Mouse (Mus musculus): ENCODE results near the gene Entpd1.

The Entpd1 gene

DNA sequence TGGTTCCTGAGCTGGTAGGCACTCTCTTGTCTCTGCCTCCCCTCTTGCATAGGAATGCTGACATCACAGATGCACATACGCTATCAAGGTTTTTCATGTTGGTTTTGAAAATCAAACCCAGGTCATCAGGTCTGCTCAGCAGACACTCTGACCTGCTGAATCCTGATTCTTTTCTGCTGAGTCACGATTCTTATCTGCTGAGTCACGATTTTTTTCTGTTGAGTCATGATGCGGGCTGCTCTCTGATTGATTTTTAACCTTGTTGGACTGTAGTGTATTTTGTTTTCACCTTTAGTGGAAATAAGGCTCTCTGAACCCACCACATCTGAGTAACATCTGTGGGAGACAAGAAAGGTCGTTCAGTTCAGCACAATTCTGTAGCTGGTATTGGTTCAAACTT, 63.2 kb downstream of the Entpd1 start:
- no peak for DNase-seq

DNA sequence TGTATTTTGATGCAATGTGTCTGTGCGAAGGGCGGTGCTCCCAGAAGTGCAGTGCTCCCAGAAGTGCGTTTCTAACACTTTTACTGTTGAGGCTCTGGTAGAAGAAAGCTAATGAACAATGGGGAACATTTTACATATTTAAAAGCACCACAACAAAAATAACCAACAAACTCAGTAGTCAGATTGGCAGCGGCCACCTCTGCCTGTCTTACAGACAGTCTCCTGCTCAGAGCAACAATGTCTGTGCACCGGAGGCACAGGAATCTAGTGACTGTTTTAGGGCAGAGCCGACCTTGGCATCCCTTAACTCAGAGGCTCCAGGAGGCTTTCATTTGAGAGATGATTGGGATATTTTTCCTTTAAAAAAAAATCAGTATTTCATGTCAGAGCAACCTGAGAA, 65.9 kb downstream of the Entpd1 start:
- DNase-seq: no peak

DNA sequence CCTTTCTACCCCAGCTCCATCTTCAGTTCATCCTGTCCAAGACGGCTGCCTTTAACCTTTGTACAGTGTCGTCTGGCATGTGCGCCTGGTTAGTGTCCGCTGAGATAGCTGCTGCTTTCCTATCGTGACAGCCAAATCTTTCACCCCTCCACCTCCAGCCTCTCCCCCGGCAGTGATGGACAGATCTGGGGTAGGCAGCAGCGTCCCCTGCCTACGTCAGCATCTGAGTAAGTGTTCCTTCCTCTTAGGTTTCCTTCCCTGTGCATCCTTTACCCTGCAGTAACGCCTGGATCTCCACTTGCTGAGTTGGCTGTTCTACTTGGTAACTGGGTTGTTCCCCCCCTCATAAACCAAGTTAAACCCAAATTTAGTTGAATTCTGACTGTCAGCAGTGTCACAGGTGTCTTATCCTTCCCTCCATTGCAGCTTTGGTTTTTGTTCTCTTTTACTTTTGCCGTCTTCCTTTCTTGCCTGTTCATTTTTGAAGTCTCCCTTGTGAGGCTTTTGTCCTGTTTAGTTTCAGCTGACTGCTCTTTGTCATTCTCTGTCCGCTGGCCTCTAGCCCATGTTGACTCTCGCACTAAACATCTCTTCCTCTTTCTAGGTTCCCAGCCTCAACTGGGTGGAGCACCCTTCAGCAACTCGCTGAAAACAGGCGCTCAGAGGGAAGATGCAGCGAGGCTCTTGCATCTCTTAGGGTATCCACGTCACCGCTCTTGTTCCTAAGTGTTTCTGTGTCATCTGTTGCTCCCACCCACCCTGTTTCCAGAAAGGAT, 66.6 kb downstream of the Entpd1 start:
- DNase-seq: peak; percentile 48

DNA sequence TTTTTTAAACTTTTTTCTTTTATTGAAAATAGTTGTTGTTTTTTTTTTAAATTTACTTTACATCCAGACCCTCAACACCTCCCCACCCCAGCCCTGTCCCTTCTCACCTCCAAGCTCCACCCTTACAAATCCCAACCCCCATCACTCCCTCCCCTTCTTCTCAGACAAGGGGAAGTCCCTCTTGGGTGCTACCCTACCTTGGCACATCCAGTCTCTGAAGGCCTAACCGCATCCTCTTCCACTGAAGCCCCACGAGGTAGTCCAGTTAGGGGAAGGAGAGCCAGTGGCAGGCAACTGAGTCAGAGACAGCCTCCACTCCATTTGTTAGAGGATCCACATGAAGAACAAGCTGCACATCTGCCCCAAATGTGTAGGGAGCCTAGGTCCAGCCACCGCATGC, 67.5 kb downstream of the Entpd1 start:
- DNase-seq: no peak

DNA sequence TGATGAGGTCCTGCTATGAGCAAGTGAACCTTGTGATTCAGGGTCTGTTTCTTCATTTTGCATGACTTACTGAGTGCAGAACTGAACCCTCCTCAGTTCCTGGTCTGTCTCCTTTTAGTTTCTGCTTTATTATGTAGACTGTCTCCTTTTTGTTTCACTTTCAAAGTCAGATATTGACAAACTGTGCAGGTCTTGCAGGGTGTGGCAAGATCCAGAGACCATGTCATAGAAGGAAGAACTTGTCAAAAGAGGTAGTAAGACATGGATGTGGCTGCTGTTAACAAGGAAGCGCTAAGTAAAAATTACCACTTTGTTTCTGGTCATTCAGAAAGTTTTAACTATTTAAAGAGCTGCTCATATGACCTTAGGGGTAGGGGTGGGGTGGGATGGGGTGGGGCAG, 72.0 kb downstream of the Entpd1 start:
- DNase-seq: no peak

DNA sequence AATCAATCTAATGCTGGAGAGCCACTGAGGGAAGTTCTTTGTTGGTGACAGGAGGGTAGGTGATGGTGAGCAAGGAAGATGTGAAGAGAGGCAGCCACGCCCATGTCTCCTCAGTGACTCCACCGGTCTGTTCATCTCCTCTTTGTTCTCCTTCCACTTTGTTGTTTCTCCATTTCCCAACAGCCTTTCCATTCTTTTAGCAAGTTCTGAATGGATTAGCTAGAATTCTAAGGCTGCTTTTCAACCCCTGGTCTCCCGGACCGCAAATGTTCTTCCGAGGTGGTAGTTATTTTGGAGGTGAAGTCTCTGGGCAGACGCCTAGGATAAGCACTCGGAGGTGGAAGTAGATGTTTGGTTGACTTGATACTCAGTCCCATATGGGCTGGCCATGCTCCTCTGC, 72.4 kb downstream of the Entpd1 start:
- DNase-seq: no peak

DNA sequence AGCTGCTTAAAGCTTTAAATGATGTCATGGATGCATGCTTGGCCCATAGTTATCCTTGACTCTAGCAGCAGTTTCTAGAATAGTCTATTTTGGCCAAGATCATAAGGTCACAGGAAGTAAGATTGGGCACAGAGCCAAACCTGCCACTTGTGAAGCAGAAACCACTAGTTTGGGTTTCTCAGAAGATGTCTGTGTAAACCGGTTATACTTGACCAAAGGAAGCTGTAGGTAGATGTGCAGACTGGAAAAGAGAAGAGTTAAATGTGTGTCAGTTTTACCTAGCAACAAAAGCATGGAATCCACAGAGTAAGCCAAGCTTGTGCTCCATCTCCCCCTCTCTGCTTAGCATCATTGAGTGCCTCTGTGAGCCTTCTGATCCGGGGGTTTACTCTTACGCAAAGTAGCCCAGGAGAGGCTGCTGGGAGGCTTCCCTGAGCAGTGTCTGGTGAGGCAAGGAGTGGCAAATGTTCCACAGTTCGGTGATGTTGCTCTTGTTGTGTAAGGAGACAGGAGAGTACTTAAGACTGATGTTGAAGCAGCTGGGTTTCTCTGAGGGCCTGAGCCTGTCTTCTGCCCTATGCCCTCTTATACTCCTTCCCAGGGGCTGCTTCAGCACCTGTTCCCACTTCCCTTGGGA, 75.2 kb downstream of the Entpd1 start:
- no peak for DNase-seq

DNA sequence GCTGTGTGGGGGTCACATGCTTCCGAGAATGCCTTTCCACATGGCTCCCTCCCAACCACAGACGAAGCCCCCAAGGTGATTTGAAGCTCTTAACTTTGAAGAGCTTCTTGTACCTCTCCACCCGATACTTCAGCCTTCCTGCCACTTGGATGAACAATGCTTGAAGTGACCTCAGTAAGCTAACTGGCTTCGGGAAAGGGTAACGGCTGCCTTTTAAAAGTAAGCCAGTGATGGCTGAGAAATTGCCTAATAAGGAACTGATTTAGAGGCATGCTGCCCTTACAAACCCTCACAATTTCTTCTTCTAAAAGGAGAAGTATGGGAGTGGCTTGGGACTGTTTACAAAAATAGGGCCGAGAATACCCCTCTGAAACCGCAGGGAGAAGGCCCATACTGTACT, 81.0 kb downstream of the Entpd1 start:
- no peak for DNase-seq

DNA sequence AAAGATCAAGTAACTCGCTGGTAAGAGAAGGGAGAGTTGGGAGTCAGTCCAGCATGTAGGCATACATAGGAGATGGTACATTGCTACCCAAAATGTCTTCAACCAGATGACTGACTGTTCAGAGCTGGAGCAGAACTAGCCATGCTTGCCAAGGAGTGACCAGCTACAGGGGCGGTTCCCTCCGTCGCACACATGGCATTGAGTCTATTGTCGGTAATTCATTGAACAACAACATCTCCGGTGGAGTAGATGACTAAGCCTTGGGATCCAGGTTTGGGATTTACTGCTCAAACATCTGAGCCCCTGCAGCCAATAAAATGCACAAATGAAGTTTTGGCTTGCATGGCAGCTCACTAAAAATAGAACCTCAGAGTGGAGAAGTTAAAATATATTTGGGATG, 84.0 kb downstream of the Entpd1 start:
- no peak for DNase-seq

DNA sequence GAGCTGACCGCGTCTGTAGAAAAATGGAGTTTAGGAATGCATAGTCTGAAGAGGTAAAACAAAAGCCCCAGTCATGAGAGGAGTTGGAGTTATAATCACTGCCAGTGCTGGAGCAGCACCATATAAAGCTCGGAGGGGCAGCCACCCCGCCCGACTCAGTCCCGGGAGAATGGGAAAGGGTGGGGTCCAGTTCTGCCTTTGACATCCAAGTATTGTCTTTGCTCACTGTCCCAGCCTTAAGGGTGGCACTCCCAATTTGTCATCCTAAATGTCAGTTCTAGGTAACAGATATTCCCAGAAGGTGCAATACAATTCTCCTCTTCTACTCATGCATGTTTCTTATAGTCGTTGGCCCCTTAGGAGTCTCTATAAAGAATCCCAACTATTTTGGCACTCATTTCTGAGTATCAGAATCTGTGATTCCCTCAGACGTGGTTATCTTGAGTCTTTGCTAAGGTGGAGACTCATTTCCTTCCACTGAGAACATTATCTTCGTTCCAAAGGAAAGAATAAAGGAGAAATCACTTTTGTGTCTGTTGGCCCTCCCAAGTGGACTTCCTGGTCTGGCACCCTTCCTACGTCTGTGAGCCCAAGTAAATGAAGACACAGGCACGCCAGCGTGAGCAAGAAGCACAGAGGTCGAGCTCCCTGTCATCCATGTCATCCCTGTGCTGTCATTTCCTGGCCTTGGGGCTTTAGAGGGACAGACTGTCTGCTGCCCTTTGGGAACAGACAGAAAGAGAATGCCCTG, 86.1 kb downstream of the Entpd1 start:
- DNase-seq: peak; percentile 48

DNA sequence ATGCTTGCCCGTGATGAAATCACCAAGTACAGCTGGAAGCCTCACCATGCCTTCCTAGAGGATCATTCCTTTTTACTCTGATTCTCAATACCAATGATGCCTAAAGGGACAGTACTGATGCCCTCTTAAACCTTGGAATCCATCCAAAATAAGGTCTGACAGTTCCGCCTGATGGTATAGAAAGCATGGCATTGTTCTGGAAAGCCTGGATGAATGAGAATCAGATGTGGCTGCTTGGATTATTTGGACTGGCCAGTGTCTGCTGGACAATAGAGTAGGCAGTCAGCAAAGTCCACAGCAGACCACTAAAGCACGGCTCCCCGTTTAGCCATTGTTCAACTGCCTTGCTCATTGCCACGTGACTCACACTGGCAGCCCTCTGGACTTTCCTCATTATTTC, 87.7 kb downstream of the Entpd1 start:
- DNase-seq: no peak

DNA sequence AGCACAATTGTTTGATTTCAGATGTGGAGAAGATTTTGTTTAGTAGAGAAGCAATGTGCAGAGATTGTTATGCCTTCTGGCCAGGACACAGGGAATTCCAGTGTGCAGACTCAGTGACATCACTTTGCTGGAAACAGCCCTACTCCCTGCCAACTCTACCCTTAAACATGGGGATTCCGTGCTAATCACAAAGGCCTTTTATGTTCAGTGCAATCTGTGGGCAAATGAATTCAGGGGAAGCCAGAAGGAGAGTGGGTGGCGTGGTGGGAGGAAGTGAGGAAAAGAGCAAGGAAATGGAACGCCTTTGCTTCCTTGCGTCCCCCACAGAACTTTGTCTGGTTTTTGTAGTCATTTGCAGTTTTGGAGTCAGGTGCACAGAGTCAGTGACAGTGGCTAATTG, 90.2 kb downstream of the Entpd1 start:
- DNase-seq: no peak

DNA sequence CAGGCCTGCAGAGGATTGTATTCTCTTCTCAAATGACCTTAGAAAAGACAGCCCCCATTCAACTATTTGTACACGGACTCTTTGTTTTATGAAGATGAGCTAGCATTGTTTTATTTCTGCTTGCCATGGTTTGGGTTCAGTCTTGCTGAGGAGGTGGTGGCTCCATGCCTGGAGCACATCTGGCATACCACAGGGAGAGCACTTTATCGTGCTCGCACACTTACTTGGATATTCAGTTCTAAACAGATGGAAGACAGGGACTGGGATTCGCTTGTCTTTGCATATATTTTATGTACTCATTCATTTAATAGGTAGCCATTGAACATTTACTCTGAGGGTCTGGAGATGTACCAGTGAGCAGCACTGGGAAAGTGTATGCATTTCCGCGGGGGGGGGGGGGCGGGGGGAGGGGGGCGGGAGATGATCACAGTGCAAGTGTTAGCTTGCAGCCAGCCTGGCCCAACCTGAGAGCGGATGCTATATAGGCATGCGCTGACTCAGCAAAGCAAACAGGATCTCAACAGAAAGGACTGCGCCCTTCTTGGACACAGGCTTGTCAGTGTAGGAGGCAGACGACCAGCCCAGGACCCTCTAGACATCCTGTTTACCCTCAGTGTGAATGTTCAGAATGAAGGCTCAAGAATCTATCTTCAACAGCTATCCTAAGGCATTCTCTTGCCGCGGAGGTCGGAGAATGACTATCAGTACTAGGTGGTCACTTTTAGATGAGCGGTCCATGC, 100.9 kb downstream of the Entpd1 start:
- DNase-seq: no peak

DNA sequence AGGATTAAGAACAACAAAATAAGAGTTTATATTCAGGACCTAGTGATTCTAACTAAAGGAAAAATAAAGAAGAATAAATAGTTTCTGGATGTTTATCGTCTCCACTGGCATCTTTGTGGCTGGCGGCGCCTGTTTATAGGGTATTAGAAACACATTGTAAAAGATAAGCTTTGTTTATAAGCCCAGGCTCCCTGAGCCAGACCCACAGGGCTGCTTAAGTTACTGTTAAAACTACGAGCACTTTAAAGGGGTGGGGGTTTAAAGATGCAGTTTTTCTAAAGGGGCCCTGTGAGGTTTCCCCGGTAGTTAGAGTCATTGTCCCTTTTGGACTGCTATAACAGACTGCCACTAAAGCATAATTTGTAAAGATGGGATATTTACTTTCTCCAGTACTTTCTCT, 102.5 kb downstream of the Entpd1 start:
- DNase-seq: no peak

DNA sequence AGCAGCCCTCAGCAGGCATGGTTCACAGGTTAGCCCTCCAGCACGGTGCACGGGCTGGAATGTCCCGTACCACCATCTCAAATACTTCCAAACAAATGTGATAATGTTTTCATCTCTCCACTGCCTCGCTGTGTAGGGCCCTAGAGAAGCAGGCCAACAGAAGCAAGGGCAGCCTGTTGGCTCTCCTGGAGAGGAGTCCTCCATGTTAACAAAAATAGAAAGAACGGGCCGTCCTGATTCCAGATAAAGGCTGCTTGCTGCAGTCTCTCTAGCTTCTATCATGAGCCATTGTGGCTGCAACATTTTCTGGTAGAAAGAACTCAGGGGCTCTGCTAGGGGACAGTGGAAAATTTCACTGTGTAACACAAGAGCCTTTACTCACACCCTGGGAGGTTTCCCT, 104.8 kb downstream of the Entpd1 start:
- DNase-seq: no peak

DNA sequence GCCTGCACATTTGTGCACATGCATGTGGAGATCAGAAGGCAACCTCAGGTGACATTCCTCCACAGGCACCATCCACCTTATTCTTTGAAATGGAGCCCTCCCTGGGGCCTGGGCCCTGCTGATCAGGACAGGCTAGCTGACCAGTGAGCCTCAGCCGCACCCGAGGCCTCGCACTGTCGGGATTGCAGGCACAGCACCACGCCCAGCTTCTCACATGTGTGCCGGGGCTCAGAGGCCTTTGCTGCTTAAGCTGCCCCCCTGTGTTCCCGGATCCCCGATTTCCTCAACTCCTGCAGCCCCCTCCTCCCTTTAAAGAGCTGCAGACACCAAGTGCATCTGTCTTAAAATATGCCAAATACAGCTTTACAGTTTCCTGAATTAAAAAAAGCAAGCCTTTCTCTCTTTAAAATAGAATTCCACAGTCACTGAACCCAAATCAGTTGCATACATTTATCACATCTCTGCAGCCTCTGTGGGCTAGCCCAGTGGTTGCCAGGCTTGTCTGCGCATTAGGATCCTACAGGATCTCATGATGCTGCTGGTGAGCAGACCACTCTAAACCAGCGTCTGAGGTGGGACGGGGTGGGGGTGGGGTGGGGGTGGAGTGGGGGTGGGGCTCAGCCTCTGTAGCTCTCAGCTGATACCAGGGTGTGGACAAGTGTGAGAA, 107.4 kb downstream of the Entpd1 start:
- DNase-seq: no peak

DNA sequence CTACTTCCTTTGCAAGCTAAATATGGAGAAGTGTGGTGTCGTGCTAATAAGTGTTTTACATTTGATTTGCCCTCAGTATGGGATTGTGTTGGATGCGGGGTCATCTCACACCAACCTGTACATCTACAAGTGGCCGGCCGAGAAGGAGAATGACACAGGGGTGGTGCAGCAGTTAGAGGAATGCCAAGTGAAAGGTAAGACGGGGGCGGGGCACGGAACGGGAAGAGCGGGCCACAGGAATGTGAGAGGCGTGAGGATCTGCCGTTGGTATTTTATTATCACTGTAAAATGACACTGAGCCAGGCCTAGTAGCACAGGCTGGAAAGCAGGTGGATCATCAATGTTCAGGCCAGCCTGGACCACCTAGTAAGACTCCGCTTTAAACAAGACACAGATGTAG, 108.2 kb downstream of the Entpd1 start:
- no peak for DNase-seq

DNA sequence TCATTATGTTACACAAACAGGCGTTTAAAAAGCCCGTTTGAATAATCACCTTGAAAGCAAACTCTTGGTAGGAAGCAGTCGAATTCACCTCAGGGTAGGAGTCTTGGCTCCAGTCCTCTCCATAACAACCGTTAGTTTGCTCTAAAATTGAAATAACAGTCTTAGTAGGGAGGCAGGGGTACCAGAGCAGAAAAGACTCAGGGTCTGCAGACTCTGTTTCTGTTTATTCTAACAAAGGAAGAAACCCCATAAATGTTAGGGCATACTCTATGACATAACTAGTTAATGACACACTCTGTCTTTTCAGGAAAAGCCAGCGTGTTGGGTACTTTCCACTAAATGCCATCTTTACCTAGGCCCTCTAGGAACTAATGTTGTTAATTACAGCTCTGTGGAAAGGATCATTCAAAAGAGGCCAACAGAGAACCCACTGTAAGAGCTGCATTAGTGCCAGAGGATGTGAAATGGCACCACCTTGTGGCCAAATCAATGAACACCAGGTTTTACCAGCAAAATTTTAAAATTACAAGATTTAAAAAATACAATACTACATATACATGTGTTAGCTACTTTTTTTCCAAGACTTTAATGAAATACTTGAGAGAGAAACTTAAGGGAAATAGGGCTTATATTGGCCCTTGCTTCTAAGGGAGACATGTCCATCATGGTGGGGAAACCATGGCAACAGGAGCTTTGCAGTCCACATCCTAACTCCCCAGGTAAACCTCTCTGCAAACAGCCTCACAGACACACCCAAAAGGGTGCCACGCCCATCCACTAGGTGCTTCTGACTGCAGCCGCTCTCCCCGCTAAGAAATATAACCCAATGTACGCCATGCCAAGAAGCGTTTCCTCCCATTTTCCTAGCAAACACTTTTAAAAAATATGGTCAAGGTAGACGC, 110.2 kb downstream of the Entpd1 start:
- DNase-seq: peak; percentile 38

DNA sequence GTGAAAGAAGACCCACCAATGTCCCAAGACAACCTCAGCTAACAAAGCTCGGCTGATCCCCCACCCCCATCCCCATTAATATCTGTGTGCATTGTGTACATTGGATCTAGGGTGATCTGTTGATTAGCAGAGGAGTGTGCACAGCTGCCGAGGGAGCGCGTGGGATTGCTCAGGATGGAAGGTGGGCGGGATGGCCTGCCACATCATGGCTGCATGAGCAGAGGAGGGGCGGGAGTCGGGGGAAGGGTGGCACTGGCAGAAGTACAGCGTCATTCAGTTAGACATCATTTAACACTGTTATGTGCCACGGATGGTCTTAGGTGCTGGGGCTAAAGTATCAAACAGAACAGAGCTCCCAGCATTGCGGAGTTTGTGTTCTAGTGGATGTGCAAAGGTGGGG, 111.3 kb downstream of the Entpd1 start:
- no peak for DNase-seq

DNA sequence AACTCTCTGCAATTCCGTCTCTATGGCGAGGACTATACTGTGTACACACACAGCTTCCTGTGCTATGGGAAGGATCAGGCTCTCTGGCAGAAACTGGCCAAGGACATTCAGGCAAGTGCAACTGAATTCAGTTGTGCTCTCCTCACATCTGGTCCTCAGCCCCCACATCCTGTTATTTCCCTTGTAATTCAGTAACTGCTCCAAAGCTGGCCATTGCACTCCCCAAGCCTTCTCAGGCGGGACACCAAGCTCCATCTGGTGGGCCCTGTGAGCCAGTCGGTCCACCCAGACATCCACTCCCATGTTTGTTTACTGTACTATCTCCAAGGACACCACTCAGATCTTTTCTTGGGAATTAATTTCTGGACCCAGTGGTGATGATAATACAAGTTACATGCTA, 114.0 kb downstream of the Entpd1 start:
- DNase-seq: no peak

DNA sequence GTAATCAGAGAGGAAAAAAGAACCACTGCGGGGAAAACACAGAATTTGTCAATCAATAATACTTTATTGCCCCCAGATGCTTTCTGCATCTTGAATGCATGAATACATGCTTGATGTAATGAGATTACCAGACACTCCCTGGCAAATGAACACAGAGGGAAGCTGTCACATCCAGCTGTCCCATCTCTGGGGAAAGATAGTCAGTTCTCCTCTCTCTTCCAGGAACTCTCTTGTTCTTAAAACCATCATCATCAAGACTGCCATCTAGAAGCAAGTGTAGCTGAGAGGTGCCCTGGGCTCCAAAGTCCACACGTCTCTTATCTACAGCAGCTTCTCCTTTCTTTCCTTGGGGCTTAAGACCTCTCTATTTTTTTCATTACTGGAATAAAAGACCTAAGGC, 114.4 kb downstream of the Entpd1 start:
- no peak for DNase-seq

DNA sequence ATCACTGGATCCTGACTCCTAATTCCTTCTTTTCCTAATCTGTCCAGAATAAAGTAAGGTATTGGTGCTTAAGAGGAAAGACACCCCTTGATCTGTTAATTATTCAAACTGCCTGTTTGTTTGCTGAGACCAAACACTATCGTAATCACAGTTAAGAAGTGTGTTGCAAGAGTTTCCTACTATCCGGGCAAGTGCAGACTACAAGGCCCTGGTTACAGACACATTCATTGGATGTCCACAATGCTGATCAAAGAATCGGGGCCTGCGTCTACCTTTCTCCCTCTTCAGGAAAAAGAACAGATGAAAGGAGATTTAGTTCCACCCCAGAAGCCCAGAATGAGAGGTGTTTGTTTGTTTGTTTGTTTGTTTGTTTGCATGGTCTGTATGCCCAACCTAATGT, 116.0 kb downstream of the Entpd1 start:
- no peak for DNase-seq
